ENCODE assay signal across 18 mouse cellular contexts in genomic region chr11:54533834-54534233, GRCm38 (mm10). TPM values are rescaled to one million over a fixed set of nuclear protein-coding genes. Genes with fewer than 3 reads are reported as not detected.
DNase-seq lines count a peak whose midpoint lies in the region; ATAC-seq lines count a peak whose summit lies in the region.
"Had no signal": no experiment of that assay in that cellular context is flagged by ENCODE, and none has a peak within 500 bp of the region (broad histone marks: within the 10 kb centered on the region; RNA-seq: fewer than 3 reads in every experiment).

No protein-coding gene starts in this region.

- DNase-seq in spleen, postnatal 36 days (ENCODE audit: low spot score in 2 of 2): peak; percentile 54 to 58
- DNase-seq in spleen, adult 12 weeks (ENCODE audit: low spot score): no peak
- DNase-seq in CD8-positive naive resting alpha-beta T cell, adult 2 months (ENCODE audit: low read depth in 2 of 2, low spot score in 2 of 2): peak; percentile 17 to 39
- DNase-seq in splenic B cell, adult 2 months (ENCODE audit: low read depth, low spot score): peak; percentile 74
- no peak for DNase-seq in layer of hippocampus, postnatal 10 days (ENCODE audit: low spot score in 2 of 2)
- no peak for DNase-seq in embryo, embryonic 9.5 days (ENCODE audit: extremely low spot score)
- DNase-seq: adrenal gland, adult 2 months; cerebellum, adult 11 months; cerebellum, postnatal 25 days; gastrocnemius, postnatal 36 days; kidney, adult 11 months; midbrain, embryonic 14.5 days; right cerebral cortex, adult 18-20 months had no signal

- peak; percentile 59 to 61 for ATAC-seq in hematopoietic stem cell, adult 5-6 weeks (replicated peaks in 1 of 2; ENCODE audit: insufficient read depth in 1 of 2, low FRiP score in 2 of 2, low TSS enrichment in 1 of 2, low read depth in 1 of 2, poor library complexity in 2 of 2, severe bottlenecking in 2 of 2)
- ATAC-seq: forebrain, embryonic 13.5 days had no signal

- no peaks in the 10 kb centered on the region for H3K27me3 ChIP-seq in splenic B cell, adult 2 months (ENCODE audit: control insufficient read depth, insufficient read depth, low read length, poor library complexity, severe bottlenecking)
- H3K27me3 ChIP-seq: forebrain, embryonic 13.5 days; heart, embryonic 12.5 days; hindbrain, embryonic 15.5 days had no signal

- H3K36me3 ChIP-seq in splenic B cell, adult 2 months (ENCODE audit: control insufficient read depth, insufficient read depth, low read length, poor library complexity, severe bottlenecking): no peaks in the 10 kb centered on the region
- H3K36me3 ChIP-seq: embryonic facial prominence, embryonic 10.5 days; heart, embryonic 12.5 days; hindbrain, embryonic 15.5 days had no signal

RNA-seq across cellular contexts. Expression of gene Rapgef6, which starts 11.2 kb away (rescaled TPM):
- 56.4 and 76.5 TPM in 2 replicates for total RNA-seq in hematopoietic stem cell, adult 5-6 weeks (2017)
- total RNA-seq in layer of hippocampus, postnatal 10 days (2021): 10 to 100 TPM; 35.9 to 43.7 TPM

Comparison
In these comparisons a context has a peak if more than half of its experiments do, and no peak if none do; other contexts are left out.
1. DNase-seq: peak in spleen, postnatal 36 days (2 of 2), CD8-positive naive resting alpha-beta T cell, adult 2 months (2 of 2) and splenic B cell, adult 2 months (single experiment); none in spleen, adult 12 weeks (single experiment), layer of hippocampus, postnatal 10 days (0 of 2) and embryo, embryonic 9.5 days (single experiment).